Mouse (Mus musculus) stomach, postnatal 0 days (tissue): Measurements from ENCODE around the gene Kif11. TPM values are rescaled to one million over a fixed set of nuclear protein-coding genes. Genes with fewer than 3 reads are reported as not detected.

Source experiments
- ATAC-seq: fragments of 200-750 bp; cut with Nextera tagmentation; 2 replicates; pipeline ENCODE4 v1.8.0; 2017; ENCODE audit not compliant: low FRiP score, low TSS enrichment
- DNase-seq: peaks from one replicate; pipeline ENCODE4 v3.0.0-alpha.2; 2016; ENCODE audit warnings: low spot score
- H3K27ac ChIP-seq: fragments of 300-500 bp; sonication (generic); replicated peaks from 2 replicates; pipeline ENCODE4 v1.5.1; 2014; ENCODE audit warnings: mild to moderate bottlenecking, control low read depth
- H3K27me3 ChIP-seq: fragments of 300-500 bp; sonication (generic); 2 replicates; pipeline ENCODE4 v1.6.1; 2014; ENCODE audit warnings: low read length; ENCODE audit not compliant: control insufficient read depth, insufficient read depth
- H3K36me3 ChIP-seq: fragments of 300-500 bp; sonication (generic); 2 replicates; pipeline ENCODE4 v1.6.1; 2014; ENCODE audit warnings: low read length, mixed read lengths; ENCODE audit not compliant: control insufficient read depth, insufficient read depth
- H3K4me1 ChIP-seq: fragments of 300-500 bp; sonication (generic); replicated peaks from 2 replicates; pipeline ENCODE4 v1.6.1; 2014; ENCODE audit warnings: antibody characterized with exemption; ENCODE audit not compliant: control insufficient read depth, insufficient read depth
- H3K4me2 ChIP-seq: fragments of 300-500 bp; sonication (generic); replicated peaks from 2 replicates; pipeline ENCODE4 v1.6.1; 2014; ENCODE audit warnings: low read depth, mild to moderate bottlenecking, control low read depth, moderate library complexity
- H3K4me3 ChIP-seq: fragments of 300-500 bp; sonication (generic); 2 replicates; pipeline ENCODE4 v1.5.1; 2014; ENCODE audit warnings: low read depth, low read length, control low read depth
- H3K9ac ChIP-seq: fragments of 300-500 bp; sonication (generic); 2 replicates; pipeline ENCODE4 v1.6.1; 2014; ENCODE audit warnings: mild to moderate bottlenecking, low read length, control low read depth, mixed read lengths
- H3K9me3 ChIP-seq: fragments of 300-500 bp; sonication (generic); 2 replicates; pipeline ENCODE4 v1.6.1; 2016; ENCODE audit warnings: low read length; ENCODE audit not compliant: control insufficient read depth
- CTCF ChIP-seq: IDR thresholded peaks from 2 replicates; pipeline ENCODE4 v1.5.1; 2016; ENCODE audit warnings: antibody characterized with exemption, low read depth, mild to moderate bottlenecking, moderate library complexity
- EP300 ChIP-seq: optimal IDR thresholded peaks from 2 replicates; pipeline ENCODE3; 2016; ENCODE audit warnings: antibody characterized with exemption
- WGBS: fragments of 180-500 bp; shearing (Covaris S2); extraction: QIAGEN DNeasy Blood & Tissue Kit; methylation state at CpG from one replicate; pipeline ENCODE4 v1.1.7; 2014; 5-methylcytosine and 5-hydroxymethylcytosine counted together
- polyA plus RNA-seq: library from polyadenylated mRNA; unstranded; fragments of >200 nt; fragmentation: Nextera tagmentation; extraction: Ambion mirVana; gene quantifications from 2 replicates; pipeline ENCODE4 v1.2.1, GENCODE M21; 2015

Kif11 gene
- polyA plus RNA-seq, 1 experiment from 2014 or later: 10.3 TPM

- H3K4me3 ChIP-seq: no peak overlapping the region
- H3K9ac ChIP-seq: no peak overlapping the region
- DNase-seq (no peak), ATAC-seq (no peak)
- H3K9me3 ChIP-seq: no peaks in the 10 kb centered on the region
- no peak overlapping the region for H3K27ac ChIP-seq
- TF ChIP-seq CTCF: no peak
- no peak for TF ChIP-seq EP300
- no peaks in the 10 kb centered on the region for H3K4me1 ChIP-seq
- H3K36me3 ChIP-seq: no peaks in the 10 kb centered on the region
- H3K27me3 ChIP-seq: peaks cover 6% of the 10 kb centered on the region; the same call in 1 of the 2 replicates
- 70% methylated on average over 16 of the region's 16 CpGs for WGBS
- H3K4me2 ChIP-seq: no peak overlapping the region
Observed at GRCm38 (mm10) chr19:37440708-37441475, 64.7 kb downstream of the Kif11 start.

DNA sequence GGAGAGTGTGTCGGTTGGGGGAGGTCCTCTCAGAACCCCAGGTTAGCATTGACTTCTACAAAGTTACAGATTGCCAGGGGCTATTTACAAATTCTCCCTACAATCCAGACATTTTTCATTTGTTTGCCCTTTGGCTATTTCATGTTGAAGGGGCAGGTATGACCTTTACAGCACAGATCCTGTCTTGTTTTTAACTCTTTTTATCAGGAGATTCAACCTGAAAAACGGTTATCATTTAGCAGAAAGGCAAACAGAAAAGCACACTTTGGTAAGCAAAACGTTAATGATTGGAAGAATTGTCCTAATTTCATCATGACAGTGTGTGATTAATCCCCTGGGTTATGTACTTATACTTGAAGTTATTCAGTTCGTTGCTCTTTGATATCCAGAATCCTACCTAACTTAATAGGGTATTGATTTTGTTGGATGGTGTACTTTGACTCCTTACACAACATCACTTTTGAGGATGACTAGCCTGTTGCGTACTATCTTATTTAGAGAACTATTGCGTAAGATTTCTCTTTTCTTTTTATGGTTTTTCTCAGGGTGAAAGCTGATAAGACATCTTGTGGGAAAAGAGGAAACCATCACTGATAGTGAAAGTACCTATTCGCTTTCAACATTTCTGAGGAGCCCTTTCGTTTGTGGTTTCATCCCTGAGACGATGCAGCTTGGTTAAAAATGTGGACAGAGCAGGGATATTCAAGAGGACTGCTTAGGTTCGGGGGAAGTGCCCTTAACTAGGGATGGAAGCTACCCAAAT, 66.5 kb downstream of the Kif11 start:
- Histone ChIP-seq H3K4me3 (no peak overlapping the region), H3K36me3 (no peaks in the 10 kb centered on the region), H3K9me3 (no peaks in the 10 kb centered on the region), H3K27ac (no peak overlapping the region), H3K27me3 (0 out of 2 replicates have a peak, but pooled peaks cover under 1% of the 10 kb centered on the region), H3K4me2 (no peak overlapping the region), H3K4me1 (no peaks in the 10 kb centered on the region), H3K9ac (no peak overlapping the region)
- ATAC-seq (no peak), DNase-seq (no peak)
- 54% methylated on average over 10 of the region's 10 CpGs for WGBS
- no peak for TF ChIP-seq CTCF
- TF ChIP-seq EP300: no peak

- Histone ChIP-seq H3K4me3 (no peak overlapping the region), H3K9ac (no peak overlapping the region), H3K27ac (no peak overlapping the region), H3K36me3 (no peaks in the 10 kb centered on the region), H3K4me1 (no peaks in the 10 kb centered on the region), H3K9me3 (no peaks in the 10 kb centered on the region), H3K27me3 (no peaks in the 10 kb centered on the region), H3K4me2 (no peak overlapping the region)
- ATAC-seq: no peak
- 55% methylated on average over 4 of the region's 4 CpGs for WGBS
- DNase-seq: no peak
- TF ChIP-seq CTCF: no peak
- no peak for TF ChIP-seq EP300
Observed at GRCm38 (mm10) chr19:37443631-37444140, 67.5 kb downstream of the Kif11 start.

DNA sequence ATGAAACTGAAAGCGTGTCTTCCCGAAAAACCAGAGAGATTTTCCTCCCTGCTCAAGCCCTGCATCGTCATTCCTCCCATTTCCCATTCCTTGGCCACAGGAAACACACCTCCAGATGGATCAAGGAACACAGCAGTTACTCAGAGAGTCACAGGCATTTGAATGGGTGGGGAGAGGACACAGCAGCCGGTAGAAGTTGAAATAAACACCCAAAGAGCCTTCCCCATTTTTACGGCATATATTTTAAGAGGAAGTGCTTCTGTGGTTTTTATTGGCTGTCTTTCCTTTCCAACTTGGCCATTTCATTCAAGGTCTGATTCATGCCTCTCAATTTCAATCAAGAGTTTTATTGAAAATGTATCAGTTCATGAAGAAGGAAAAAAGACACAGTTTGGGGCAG, 72.0 kb downstream of the Kif11 start:
- DNase-seq (no peak), ATAC-seq (no peak)
- no peak overlapping the region for H3K27ac ChIP-seq
- H3K9ac ChIP-seq: no peak overlapping the region
- H3K4me3 ChIP-seq: no peak overlapping the region
- H3K27me3 ChIP-seq: no peaks in the 10 kb centered on the region
- H3K4me1 ChIP-seq: no peaks in the 10 kb centered on the region
- H3K4me2 ChIP-seq: no peak overlapping the region
- WGBS: 51% methylated on average over 5 of the region's 5 CpGs
- H3K9me3 ChIP-seq: no peaks in the 10 kb centered on the region
- no peaks in the 10 kb centered on the region for H3K36me3 ChIP-seq
- TF ChIP-seq CTCF: no peak
- TF ChIP-seq EP300: no peak

GRCm38 (mm10) chr19:37449246-37449645, 73.0 kb downstream of the Kif11 start:
- H3K4me3 ChIP-seq: no peak overlapping the region
- no peak overlapping the region for H3K4me2 ChIP-seq
- H3K27me3 ChIP-seq: no peaks in the 10 kb centered on the region
- H3K27ac ChIP-seq: no peak overlapping the region
- TF ChIP-seq EP300 (no peak), CTCF (no peak)
- DNase-seq (no peak), ATAC-seq (no peak)
- H3K9me3 ChIP-seq: no peaks in the 10 kb centered on the region
- 82% methylated on average over 3 of the region's 3 CpGs for WGBS
- H3K9ac ChIP-seq: no peak overlapping the region
- H3K36me3 ChIP-seq: no peaks in the 10 kb centered on the region
- H3K4me1 ChIP-seq: no peaks in the 10 kb centered on the region

- Histone ChIP-seq H3K4me2 (no peak overlapping the region), H3K9me3 (no peaks in the 10 kb centered on the region), H3K9ac (no peak overlapping the region), H3K4me3 (no peak overlapping the region), H3K4me1 (no peaks in the 10 kb centered on the region), H3K27ac (no peak overlapping the region), H3K27me3 (no peaks in the 10 kb centered on the region), H3K36me3 (no peaks in the 10 kb centered on the region)
- no peak for TF ChIP-seq CTCF
- DNase-seq (no peak), ATAC-seq (no peak)
- 62% methylated on average over 2 of the region's 2 CpGs for WGBS
Observed at GRCm38 (mm10) chr19:37455528-37455927, 79.3 kb downstream of the Kif11 start.
